Mouse (Mus musculus) yolk sac, embryonic 10.5 days (tissue): Measurements from ENCODE around the gene Rara.

Experiments used
- DNase-seq: peaks from one replicate; pipeline ENCODE4 v3.0.0-alpha.2; 2017; ENCODE audit warnings: low spot score

Gene Rara

GRCm38 (mm10) chr11:98952111-98952510, 24.5 kb downstream of the Rara start:
- no peak for DNase-seq

GRCm38 (mm10) chr11:98952736-98953135, 25.1 kb downstream of the Rara start:
- DNase-seq = no peak

GRCm38 (mm10) chr11:98953361-98953760, 25.7 kb downstream of the Rara start:
- DNase-seq = peak; percentile 91

GRCm38 (mm10) chr11:98953835-98954320, 26.3 kb downstream of the Rara start:
- DNase-seq = no peak

GRCm38 (mm10) chr11:98954373-98954772, 26.8 kb downstream of the Rara start:
- DNase-seq = peak; percentile 87

- no peak for DNase-seq
These were observed 27.4 kb downstream of the Rara start for GRCm38 (mm10) chr11:98954801-98955706.

GRCm38 (mm10) chr11:98955707-98956235, 28.2 kb downstream of the Rara start:
- DNase-seq = no peak

GRCm38 (mm10) chr11:98956340-98956739, 28.7 kb downstream of the Rara start:
- DNase-seq = no peak

GRCm38 (mm10) chr11:98959437-98960312, 32.1 kb downstream of the Rara start:
- peak; percentile 91 for DNase-seq

- DNase-seq = peak; percentile 88
These were observed 32.8 kb downstream of the Rara start for GRCm38 (mm10) chr11:98960313-98960906.

- no peak for DNase-seq
These were observed 33.5 kb downstream of the Rara start for GRCm38 (mm10) chr11:98961051-98961592.

- DNase-seq = no peak
These were observed 34.1 kb downstream of the Rara start for GRCm38 (mm10) chr11:98961766-98962165.

- peak; percentile 87 for DNase-seq
These were observed 34.9 kb downstream of the Rara start for GRCm38 (mm10) chr11:98962421-98963095.

- DNase-seq = peak; percentile 87
These were observed 35.8 kb downstream of the Rara start for GRCm38 (mm10) chr11:98963191-98964021.

GRCm38 (mm10) chr11:98964201-98964615, 36.6 kb downstream of the Rara start:
- DNase-seq = no peak

GRCm38 (mm10) chr11:98964616-98965415, 37.2 kb downstream of the Rara start:
- DNase-seq = no peak

GRCm38 (mm10) chr11:98965416-98966077, 37.9 kb downstream of the Rara start:
- no peak for DNase-seq

- DNase-seq = no peak
These were observed 39.0 kb downstream of the Rara start for GRCm38 (mm10) chr11:98966499-98967141.
